Mouse (Mus musculus) neural tube, embryonic 11.5 days (tissue): Measurements from ENCODE around the gene Ddx28. TPM values are rescaled to one million over a fixed set of nuclear protein-coding genes. Genes with fewer than 3 reads are reported as not detected.
"Not testable (repeated sequence)": the region's sequence is repeated elsewhere in the genome, so short reads cannot be mapped to it uniquely, and the experiment has no call there.

Source experiments
- ATAC-seq: fragments of 200-750 bp; cut with Nextera tagmentation; 2 replicates; pipeline ENCODE4 v1.8.0; 2017; ENCODE audit warnings: moderate number of reproducible peaks, mild to moderate bottlenecking, moderate TSS enrichment, moderate library complexity; ENCODE audit not compliant: insufficient read depth, low FRiP score, low TSS enrichment
- DNase-seq: peaks from one replicate; pipeline ENCODE4 v3.0.0-alpha.2; 2015; ENCODE audit warnings: low spot score
- H3K27ac ChIP-seq: fragments of 300-500 bp; sonication (generic); 2 replicates; pipeline ENCODE4 v1.5.1; 2014; ENCODE audit warnings: low read depth, mild to moderate bottlenecking, low read length
- H3K27me3 ChIP-seq: fragments of 300-500 bp; sonication (generic); 2 replicates; pipeline ENCODE4 v1.6.1; 2014; ENCODE audit warnings: mild to moderate bottlenecking, low read length, mixed read lengths; ENCODE audit not compliant: control insufficient read depth, insufficient read depth
- H3K36me3 ChIP-seq: fragments of 300-500 bp; sonication (generic); 2 replicates; pipeline ENCODE4 v1.6.1; 2014; ENCODE audit warnings: mild to moderate bottlenecking, low read length, moderate library complexity, mixed read lengths; ENCODE audit not compliant: control insufficient read depth, insufficient read depth
- H3K4me1 ChIP-seq: fragments of 300-500 bp; sonication (generic); 2 replicates; pipeline ENCODE4 v1.6.1; 2014; ENCODE audit warnings: low read length, mixed read lengths; ENCODE audit not compliant: control insufficient read depth, insufficient read depth
- H3K4me2 ChIP-seq: fragments of 300-500 bp; sonication (generic); 2 replicates; pipeline ENCODE4 v1.6.1; 2014; ENCODE audit warnings: low read depth, mild to moderate bottlenecking, moderate library complexity
- H3K4me3 ChIP-seq: fragments of 300-500 bp; sonication (generic); 2 replicates; pipeline ENCODE4 v1.5.1; 2014; ENCODE audit warnings: low read depth, low read length
- H3K9ac ChIP-seq: fragments of 300-500 bp; sonication (generic); 2 replicates; pipeline ENCODE4 v1.6.1; 2014; ENCODE audit warnings: mild to moderate bottlenecking, low read length
- H3K9me3 ChIP-seq: fragments of 300-500 bp; sonication (generic); 2 replicates; pipeline ENCODE4 v1.6.1; 2016; ENCODE audit warnings: low read length; ENCODE audit not compliant: control insufficient read depth
- WGBS: fragments of 180-500 bp; shearing (Covaris S2); extraction: QIAGEN DNeasy Blood & Tissue Kit; methylation state at CpG from one replicate; pipeline ENCODE4 v1.1.7; 2014; 5-methylcytosine and 5-hydroxymethylcytosine counted together
- polyA plus RNA-seq: library from polyadenylated mRNA; unstranded; fragments of >200 nt; fragmentation: Nextera tagmentation; extraction: Ambion mirVana; gene quantifications from 2 replicates; pipeline ENCODE4 v1.2.1, GENCODE M21; 2014

Gene Ddx28
- polyA plus RNA-seq, 1 experiment from 2014 or later = 24.4 TPM

GRCm38 (mm10) chr8:106022483-106022882 lies 10.8 kb upstream of the Ddx28 start:
- no peak overlapping the region for H3K4me3 ChIP-seq
- no peak overlapping the region for H3K27ac ChIP-seq
- no peak overlapping the region for H3K9ac ChIP-seq
- H3K9me3 ChIP-seq = no peaks in the 10 kb centered on the region
- no peak overlapping the region for H3K4me2 ChIP-seq
- DNase-seq (peak; percentile 75), ATAC-seq (no peak)
- no peaks in the 10 kb centered on the region for H3K36me3 ChIP-seq
- H3K4me1 ChIP-seq = no peaks in the 10 kb centered on the region
- H3K27me3 ChIP-seq = no peaks in the 10 kb centered on the region

DNA sequence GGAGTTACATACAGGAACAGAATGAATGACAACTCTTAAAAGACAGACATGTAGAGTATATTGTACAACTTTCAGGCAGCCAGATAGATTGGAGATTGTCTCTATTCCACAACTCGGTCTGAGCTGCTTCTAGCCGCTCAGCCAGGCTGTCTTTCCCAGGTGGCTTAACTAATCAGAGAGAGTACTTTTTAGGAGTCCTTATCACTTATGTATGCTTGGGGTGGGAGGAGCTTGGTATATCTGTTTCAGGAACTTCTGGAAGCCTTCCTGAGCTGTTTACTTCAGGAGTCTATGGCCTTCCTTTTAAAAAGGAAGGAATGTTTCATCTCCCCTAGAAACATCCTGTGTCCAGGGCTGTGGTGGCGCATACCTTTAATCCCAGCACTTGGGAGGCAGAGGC lies 6.4 kb upstream of the Ddx28 start:
- ATAC-seq = no peak
- Histone ChIP-seq H3K36me3 (no peaks in the 10 kb centered on the region), H3K4me2 (no peak overlapping the region), H3K4me3 (no peak overlapping the region), H3K27ac (no peak overlapping the region), H3K9me3 (no peaks in the 10 kb centered on the region), H3K4me1 (no peaks in the 10 kb centered on the region), H3K27me3 (no peaks in the 10 kb centered on the region), H3K9ac (no peak overlapping the region)
- no peak for DNase-seq
- 91% methylated on average over 3 of the region's 3 CpGs for WGBS

GRCm38 (mm10) chr8:106017130-106017529 lies 5.4 kb upstream of the Ddx28 start:
- no peak overlapping the region for H3K9ac ChIP-seq
- no peak overlapping the region for H3K4me3 ChIP-seq
- no peak overlapping the region for H3K4me2 ChIP-seq
- 94% methylated on average over 7 of the region's 7 CpGs for WGBS
- no peaks in the 10 kb centered on the region for H3K9me3 ChIP-seq
- no peaks in the 10 kb centered on the region for H3K4me1 ChIP-seq
- DNase-seq (no peak), ATAC-seq (no peak)
- H3K27ac ChIP-seq = no peak overlapping the region
- no peaks in the 10 kb centered on the region for H3K36me3 ChIP-seq
- H3K27me3 ChIP-seq = no peaks in the 10 kb centered on the region

DNA sequence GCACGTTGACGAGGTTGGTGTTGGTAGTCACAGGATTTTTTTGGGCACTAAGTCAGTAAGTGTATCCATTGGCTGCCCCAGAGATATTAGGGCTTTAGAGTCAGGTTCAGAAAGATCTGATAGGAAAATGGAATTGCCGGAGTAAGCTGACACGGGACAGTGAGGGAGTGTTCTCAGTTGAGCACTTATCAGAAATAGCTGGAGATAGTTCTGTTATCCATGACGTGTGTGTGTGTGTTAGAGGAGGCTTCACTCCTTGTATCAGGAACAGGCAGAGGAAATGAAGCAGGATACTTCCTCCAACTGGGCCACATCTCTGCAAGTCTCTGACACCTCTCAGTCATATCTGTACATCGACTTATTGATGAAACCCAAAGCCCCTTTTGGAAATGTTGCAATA lies 4.6 kb upstream of the Ddx28 start:
- no peak overlapping the region for H3K4me2 ChIP-seq
- 93% methylated on average over 6 of the region's 6 CpGs for WGBS
- no peak overlapping the region for H3K9ac ChIP-seq

GRCm38 (mm10) chr8:106012203-106012602 lies 521 bp upstream of the Ddx28 start:
- not testable (repeated sequence) for H3K27ac ChIP-seq, ATAC-seq, H3K27me3 ChIP-seq, H3K4me1 ChIP-seq, H3K4me3 ChIP-seq, DNase-seq, H3K9me3 ChIP-seq, H3K36me3 ChIP-seq, H3K9ac ChIP-seq
- peak overlapping the region; percentile 99 for H3K4me2 ChIP-seq
- 86% methylated on average over 8 of the region's 8 CpGs for WGBS

More for the DNA sequence above, 4.6 kb upstream of the Ddx28 start:
- Histone ChIP-seq H3K27ac (no peak overlapping the region), H3K27me3 (no peaks in the 10 kb centered on the region), H3K36me3 (no peaks in the 10 kb centered on the region), H3K4me3 (no peak overlapping the region), H3K4me1 (no peaks in the 10 kb centered on the region), H3K9me3 (no peaks in the 10 kb centered on the region)
- ATAC-seq = no peak
- no peak for DNase-seq

GRCm38 (mm10) chr8:106010748-106011642 lies 687 bp downstream of the Ddx28 start:
- Histone ChIP-seq H3K4me1 (peaks cover 6% of the 10 kb centered on the region; the same call in 1 of the 2 replicates), H3K36me3 (no peaks in the 10 kb centered on the region), H3K27ac (0 out of 2 replicates have a peak overlapping the region, but pooled peaks have one; percentile 34), H3K27me3 (no peaks in the 10 kb centered on the region), H3K9ac (peak overlapping the region; percentile 90), H3K9me3 (no peaks in the 10 kb centered on the region), H3K4me3 (peak overlapping the region; percentile 92), H3K4me2 (peak overlapping the region; percentile 99)
- WGBS = 2% methylated on average over 74 of the region's 74 CpGs
- DNase-seq (peak; percentile 95), ATAC-seq (peak; percentile 97)

GRCm38 (mm10) chr8:106007891-106008290 lies 3.8 kb downstream of the Ddx28 start:
- not testable (repeated sequence) for H3K36me3 ChIP-seq, H3K4me3 ChIP-seq, H3K4me2 ChIP-seq, H3K4me1 ChIP-seq, H3K27me3 ChIP-seq, ATAC-seq, H3K27ac ChIP-seq, DNase-seq, H3K9ac ChIP-seq, H3K9me3 ChIP-seq
- 58% methylated on average over 3 of the region's 3 CpGs for WGBS

DNA sequence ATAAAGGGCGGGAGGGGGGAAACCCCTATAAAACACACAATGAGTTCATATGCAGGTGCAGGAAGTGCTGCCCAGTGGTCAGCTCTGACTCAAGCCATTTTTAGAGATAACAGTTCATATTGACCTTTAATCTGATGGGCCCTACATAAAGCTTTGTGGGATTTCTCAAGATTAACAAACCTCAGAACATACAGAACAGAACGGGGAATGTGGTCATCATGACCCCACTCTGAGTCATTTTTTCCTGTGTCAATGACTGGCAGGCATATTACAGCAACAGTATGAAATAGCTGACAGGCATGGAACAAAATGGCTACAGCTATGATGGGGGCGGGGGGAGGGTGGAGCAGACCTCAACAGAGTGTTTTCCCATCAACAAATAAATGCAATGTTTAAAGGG lies 4.5 kb downstream of the Ddx28 start:
- peaks cover 6% of the 10 kb centered on the region; the same call in 1 of the 2 replicates for H3K4me1 ChIP-seq
- no peaks in the 10 kb centered on the region for H3K36me3 ChIP-seq
- no peaks in the 10 kb centered on the region for H3K9me3 ChIP-seq
- H3K9ac ChIP-seq = no peak overlapping the region
- no peak overlapping the region for H3K27ac ChIP-seq
- ATAC-seq (no peak), DNase-seq (no peak)
- H3K4me2 ChIP-seq = no peak overlapping the region
- 81% methylated on average over 3 of the region's 3 CpGs for WGBS
- no peak overlapping the region for H3K4me3 ChIP-seq
- no peaks in the 10 kb centered on the region for H3K27me3 ChIP-seq

GRCm38 (mm10) chr8:106006413-106006812 lies 5.3 kb downstream of the Ddx28 start:
- H3K9ac ChIP-seq = no peak overlapping the region
- ATAC-seq (no peak), DNase-seq (no peak)
- WGBS = 81% methylated on average over 4 of the region's 4 CpGs
- no peak overlapping the region for H3K4me3 ChIP-seq
- H3K27me3 ChIP-seq = no peaks in the 10 kb centered on the region
- no peaks in the 10 kb centered on the region for H3K9me3 ChIP-seq
- no peak overlapping the region for H3K4me2 ChIP-seq
- H3K36me3 ChIP-seq = no peaks in the 10 kb centered on the region
- peaks cover 6% of the 10 kb centered on the region; the same call in 1 of the 2 replicates for H3K4me1 ChIP-seq
- H3K27ac ChIP-seq = no peak overlapping the region
